Mouse (Mus musculus) hindbrain, embryonic 16.5 days (tissue): ENCODE results near the gene Ppfia3. TPM values are rescaled to one million over a fixed set of nuclear protein-coding genes. Genes with fewer than 3 reads are reported as not detected.

Experiments used
- ATAC-seq: fragments of 200-750 bp; cut with Nextera tagmentation; 2 replicates; pipeline ENCODE4 v1.8.0; 2017; ENCODE audit warnings: moderate TSS enrichment, moderate library complexity
- H3K27ac ChIP-seq: fragments of 300-500 bp; sonication (generic); 2 replicates; pipeline ENCODE4 v1.5.1; 2014; ENCODE audit warnings: low read depth, mild to moderate bottlenecking, control low read depth, low read length, moderate library complexity
- H3K27me3 ChIP-seq: fragments of 300-500 bp; sonication (generic); replicated peaks from 2 replicates; pipeline ENCODE4 v1.6.1; 2014; ENCODE audit warnings: low read length; ENCODE audit not compliant: control insufficient read depth, insufficient read depth
- H3K36me3 ChIP-seq: fragments of 300-500 bp; sonication (generic); 2 replicates; pipeline ENCODE4 v1.6.1; 2014; ENCODE audit warnings: mild to moderate bottlenecking, low read length, moderate library complexity, mixed read lengths; ENCODE audit not compliant: control insufficient read depth, insufficient read depth
- H3K4me1 ChIP-seq: fragments of 300-500 bp; sonication (generic); 2 replicates; pipeline ENCODE4 v1.6.1; 2014; ENCODE audit warnings: low read depth, low read length; ENCODE audit not compliant: control insufficient read depth, insufficient read depth
- H3K4me2 ChIP-seq: fragments of 300-500 bp; sonication (generic); 2 replicates; pipeline ENCODE4 v1.6.1; 2014; ENCODE audit warnings: mild to moderate bottlenecking, low read length, control low read depth, moderate library complexity
- H3K4me3 ChIP-seq: fragments of 300-500 bp; sonication (generic); 2 replicates; pipeline ENCODE4 v1.5.1; 2014; ENCODE audit warnings: mild to moderate bottlenecking, low read length, control low read depth, moderate library complexity
- H3K9ac ChIP-seq: fragments of 300-500 bp; sonication (generic); 2 replicates; pipeline ENCODE4 v1.6.1; 2014; ENCODE audit warnings: low read depth, mild to moderate bottlenecking, control low read depth, low read length, moderate library complexity
- H3K9me3 ChIP-seq: fragments of 300-500 bp; sonication (generic); 2 replicates; pipeline ENCODE4 v1.6.1; 2014; ENCODE audit warnings: mild to moderate bottlenecking, low read length, moderate library complexity; ENCODE audit not compliant: control insufficient read depth
- WGBS: fragments of 180-500 bp; shearing (Covaris S2); extraction: QIAGEN DNeasy Blood & Tissue Kit; methylation state at CpG from one replicate; pipeline ENCODE4 v1.1.7; 2014; 5-methylcytosine and 5-hydroxymethylcytosine counted together
- polyA plus RNA-seq: library from polyadenylated mRNA; unstranded; fragments of >200 nt; fragmentation: Nextera tagmentation; extraction: Ambion mirVana; gene quantifications from 2 replicates; pipeline ENCODE4 v1.2.1, GENCODE M21; 2015

Ppfia3 gene
- polyA plus RNA-seq, 1 experiment from 2014 or later, result 28.6 TPM

- peak overlapping the region; percentile 68; the same call in 1 of the 2 replicates for H3K9ac ChIP-seq
- ATAC-seq, result no peak
- H3K4me3 ChIP-seq, result peak overlapping the region; percentile 54
- peaks cover 5% of the 10 kb centered on the region; the same call in 1 of the 2 replicates for H3K27me3 ChIP-seq
- peaks cover 6% of the 10 kb centered on the region for H3K36me3 ChIP-seq
- H3K9me3 ChIP-seq, result no peaks in the 10 kb centered on the region
- H3K4me1 ChIP-seq, result peaks cover 34% of the 10 kb centered on the region
- peak overlapping the region; percentile 91 for H3K4me2 ChIP-seq
- H3K27ac ChIP-seq, result no peak overlapping the region
- 74% methylated on average over 16 of the region's 16 CpGs for WGBS
Measured at GRCm38 (mm10) chr7:45369022-45369745, 2.4 kb upstream of the Ppfia3 start.

GRCm38 (mm10) chr7:45368178-45368577 is 1.4 kb upstream of the Ppfia3 start:
- Histone ChIP-seq H3K4me1 (peaks cover 36% of the 10 kb centered on the region), H3K27ac (no peak overlapping the region; the same call in 1 of the 2 replicates), H3K27me3 (peaks cover 5% of the 10 kb centered on the region; the same call in 1 of the 2 replicates), H3K4me2 (peak overlapping the region; percentile 74), H3K9me3 (no peaks in the 10 kb centered on the region), H3K9ac (peak overlapping the region; percentile 70), H3K4me3 (peak overlapping the region; percentile 87), H3K36me3 (no peaks in the 10 kb centered on the region; the same call in 1 of the 2 replicates)
- no peak for ATAC-seq
- WGBS, result 81% methylated on average over 12 of the region's 15 CpGs

GRCm38 (mm10) chr7:45367020-45367880 is 431 bp upstream of the Ppfia3 start:
- Histone ChIP-seq H3K9ac (peak overlapping the region; percentile 96), H3K4me3 (peak overlapping the region; percentile 87), H3K27ac (peak overlapping the region; percentile 79), H3K4me2 (peak overlapping the region; percentile 75), H3K27me3 (peaks cover 5% of the 10 kb centered on the region; the same call in 1 of the 2 replicates), H3K9me3 (no peaks in the 10 kb centered on the region), H3K4me1 (peaks cover 37% of the 10 kb centered on the region), H3K36me3 (no peaks in the 10 kb centered on the region)
- WGBS, result under 1% methylated on average over 66 of the region's 70 CpGs
- peak; percentile 86 for ATAC-seq

- Histone ChIP-seq H3K27ac (peak overlapping the region; percentile 79), H3K9me3 (no peaks in the 10 kb centered on the region), H3K4me2 (peak overlapping the region; percentile 75), H3K36me3 (no peaks in the 10 kb centered on the region), H3K4me3 (peak overlapping the region; percentile 87), H3K4me1 (peaks cover 47% of the 10 kb centered on the region), H3K9ac (peak overlapping the region; percentile 96), H3K27me3 (peaks cover 5% of the 10 kb centered on the region; the same call in 1 of the 2 replicates)
- WGBS, result 3% methylated on average over 32 of the region's 35 CpGs
- ATAC-seq, result no peak
Measured at GRCm38 (mm10) chr7:45365742-45366651, 822 bp downstream of the Ppfia3 start.

- Histone ChIP-seq H3K9me3 (no peaks in the 10 kb centered on the region), H3K9ac (no peak overlapping the region), H3K4me1 (peaks cover 35% of the 10 kb centered on the region), H3K36me3 (peaks cover 4% of the 10 kb centered on the region), H3K27me3 (peaks cover 2% of the 10 kb centered on the region; the same call in 1 of the 2 replicates), H3K4me3 (no peak overlapping the region), H3K27ac (no peak overlapping the region), H3K4me2 (no peak overlapping the region)
- 93% methylated on average over 2 of the region's 2 CpGs for WGBS
- ATAC-seq, result no peak
Measured at GRCm38 (mm10) chr7:45363983-45364382, 2.8 kb downstream of the Ppfia3 start.

GRCm38 (mm10) chr7:45362801-45363200 is 4.0 kb downstream of the Ppfia3 start:
- Histone ChIP-seq H3K4me1 (peaks cover 29% of the 10 kb centered on the region), H3K9me3 (no peaks in the 10 kb centered on the region), H3K4me3 (no peak overlapping the region), H3K4me2 (no peak overlapping the region), H3K36me3 (peaks cover 5% of the 10 kb centered on the region), H3K27ac (no peak overlapping the region), H3K27me3 (no peaks in the 10 kb centered on the region), H3K9ac (no peak overlapping the region)
- no peak for ATAC-seq
- WGBS, result 7% methylated on average over 13 of the region's 13 CpGs

- peak overlapping the region; percentile 54 for H3K4me3 ChIP-seq
- H3K9ac ChIP-seq, result peak overlapping the region; percentile 76
- no peaks in the 10 kb centered on the region for H3K27me3 ChIP-seq
- peaks cover 12% of the 10 kb centered on the region for H3K36me3 ChIP-seq
- peak; percentile 91 for ATAC-seq
- H3K9me3 ChIP-seq, result no peaks in the 10 kb centered on the region
- peak overlapping the region; percentile 77 for H3K27ac ChIP-seq
- H3K4me2 ChIP-seq, result peak overlapping the region; percentile 95
- H3K4me1 ChIP-seq, result peaks cover 28% of the 10 kb centered on the region
- 1% methylated on average over 43 of the region's 43 CpGs for WGBS
Measured at GRCm38 (mm10) chr7:45361243-45361804, 5.5 kb downstream of the Ppfia3 start.

- H3K9ac ChIP-seq, result no peak overlapping the region
- H3K36me3 ChIP-seq, result peaks cover 13% of the 10 kb centered on the region
- H3K27me3 ChIP-seq, result no peaks in the 10 kb centered on the region
- WGBS, result 51% methylated on average over 18 of the region's 18 CpGs
- H3K27ac ChIP-seq, result no peak overlapping the region
- peak overlapping the region; percentile 95 for H3K4me2 ChIP-seq
- no peak overlapping the region; the same call in 1 of the 2 replicates for H3K4me3 ChIP-seq
- no peak for ATAC-seq
- peaks cover 23% of the 10 kb centered on the region for H3K4me1 ChIP-seq
- no peaks in the 10 kb centered on the region for H3K9me3 ChIP-seq
Measured at GRCm38 (mm10) chr7:45360404-45361125, 6.3 kb downstream of the Ppfia3 start.
